Mouse (Mus musculus): ENCODE measurements around the gene 1700003H04Rik. TPM values are rescaled to one million over a fixed set of nuclear protein-coding genes. Genes with fewer than 3 reads are reported as not detected.

The 1700003H04Rik gene
- polyA plus RNA-seq (2012; fragmentation: generic; extraction: Trizol), result not detected

DNA sequence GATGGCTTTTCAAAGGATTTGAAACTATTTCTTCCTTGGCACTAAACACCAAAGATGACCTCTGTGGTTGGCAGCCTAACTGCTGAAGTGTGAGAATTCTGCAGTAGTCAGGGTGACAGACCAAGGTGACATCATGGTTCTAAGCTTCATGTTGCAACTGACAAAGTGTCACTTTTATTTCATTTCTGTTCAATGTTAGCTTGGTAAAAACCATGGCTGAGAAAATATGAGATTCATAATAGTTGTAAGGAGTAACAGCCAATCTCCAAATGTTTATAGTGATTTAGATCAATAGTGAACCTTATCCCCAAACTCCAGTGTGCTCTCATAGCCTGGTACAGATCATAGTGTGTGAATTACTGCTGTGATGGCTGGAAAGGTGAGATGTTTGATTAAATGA is at the start of gene 1700003H04Rik:
1700003H04Rik (minus strand) TSS at position 101 of the 400 bp plus-strand sequence.

Other genes with a start within 250 kb of the 1700003H04Rik start
- gene 1700006A11Rik, start 155.1 kb downstream of the 1700003H04Rik start, polyA plus RNA-seq (2012; fragmentation: generic; extraction: Trizol), result not detected